Mouse (Mus musculus) embryonic fibroblast, embryonic 13.5 days (primary cell): Measurements from ENCODE around the gene Rad51b. TPM values are rescaled to one million over a fixed set of nuclear protein-coding genes. Genes with fewer than 3 reads are reported as not detected.

ENCODE experiments used
- H3K27ac ChIP-seq: 2 replicates; pipeline ENCODE4 v1.5.1; 2012; ENCODE audit warnings: low read length, control low read depth, inconsistent platforms; ENCODE audit not compliant: insufficient read depth
- H3K4me1 ChIP-seq: 2 replicates; pipeline ENCODE4 v1.6.1; 2011; ENCODE audit warnings: low read length; ENCODE audit not compliant: control insufficient read depth, insufficient read depth
- H3K4me3 ChIP-seq: 2 replicates; pipeline ENCODE4 v1.5.1; 2011; ENCODE audit warnings: mild to moderate bottlenecking, control low read depth, low read length; ENCODE audit not compliant: insufficient read depth
- CTCF ChIP-seq: IDR thresholded peaks from 2 replicates; pipeline ENCODE4 v1.5.1; 2011; ENCODE audit warnings: mild to moderate bottlenecking, control low read depth, low read length, moderate library complexity, borderline replicate concordance; ENCODE audit not compliant: insufficient read depth
- POLR2A ChIP-seq: IDR thresholded peaks from 2 replicates; pipeline ENCODE4 v1.6.1; 2011; ENCODE audit warnings: low read depth, mild to moderate bottlenecking, control low read depth, low read length, moderate library complexity
- polyA plus RNA-seq: library from polyadenylated mRNA; stranded (reverse); fragments of >200 nt; gene quantifications from 2 replicates; pipeline ENCODE4 v1.2.4, GENCODE M21; 2011; ENCODE audit warnings: low read depth; ENCODE audit not compliant: missing spikeins, insufficient read length

Rad51b gene
- polyA plus RNA-seq, 1 experiment: 4.0 TPM

- Histone ChIP-seq H3K4me3 (no peak overlapping the region), H3K27ac (no peak overlapping the region), H3K4me1 (peaks cover 3% of the 10 kb centered on the region; the same call in 1 of the 2 replicates)
- TF ChIP-seq POLR2A: no peak
- TF ChIP-seq CTCF: no peak
Observed at GRCm38 (mm10) chr12:79368818-79369217, 71.7 kb downstream of the Rad51b start.

- no peak overlapping the region for H3K27ac ChIP-seq
- H3K4me1 ChIP-seq: peaks cover 3% of the 10 kb centered on the region; the same call in 1 of the 2 replicates
- TF ChIP-seq CTCF (no peak), POLR2A (no peak)
- H3K4me3 ChIP-seq: no peak overlapping the region
Observed at GRCm38 (mm10) chr12:79369512-79370165, 72.6 kb downstream of the Rad51b start.

GRCm38 (mm10) chr12:79372697-79373096 is 75.6 kb downstream of the Rad51b start:
- Histone ChIP-seq H3K4me1 (peaks cover 3% of the 10 kb centered on the region; the same call in 1 of the 2 replicates), H3K4me3 (no peak overlapping the region), H3K27ac (no peak overlapping the region)
- TF ChIP-seq POLR2A: no peak
- no peak for TF ChIP-seq CTCF

- TF ChIP-seq POLR2A (no peak), CTCF (no peak)
- Histone ChIP-seq H3K4me1 (peaks cover 4% of the 10 kb centered on the region; the same call in 1 of the 2 replicates), H3K27ac (no peak overlapping the region), H3K4me3 (no peak overlapping the region)
Observed at GRCm38 (mm10) chr12:79377378-79377777, 80.3 kb downstream of the Rad51b start.

- TF ChIP-seq CTCF: no peak
- no peak for TF ChIP-seq POLR2A
- no peak overlapping the region for H3K4me3 ChIP-seq
- no peak overlapping the region for H3K27ac ChIP-seq
- H3K4me1 ChIP-seq: peaks cover 3% of the 10 kb centered on the region; the same call in 1 of the 2 replicates
Observed at GRCm38 (mm10) chr12:79377861-79378260, 80.8 kb downstream of the Rad51b start.

GRCm38 (mm10) chr12:79380190-79380589 is 83.1 kb downstream of the Rad51b start:
- Histone ChIP-seq H3K4me3 (no peak overlapping the region), H3K4me1 (peaks cover 3% of the 10 kb centered on the region; the same call in 1 of the 2 replicates), H3K27ac (no peak overlapping the region)
- TF ChIP-seq POLR2A (no peak), CTCF (no peak)

GRCm38 (mm10) chr12:79381489-79381888 is 84.4 kb downstream of the Rad51b start:
- Histone ChIP-seq H3K4me1 (peaks cover 3% of the 10 kb centered on the region; the same call in 1 of the 2 replicates), H3K27ac (no peak overlapping the region), H3K4me3 (no peak overlapping the region)
- TF ChIP-seq CTCF (no peak), POLR2A (no peak)

GRCm38 (mm10) chr12:79382416-79382815 is 85.3 kb downstream of the Rad51b start:
- peaks cover 7% of the 10 kb centered on the region for H3K4me1 ChIP-seq
- H3K4me3 ChIP-seq: no peak overlapping the region
- H3K27ac ChIP-seq: no peak overlapping the region
- TF ChIP-seq CTCF (no peak), POLR2A (no peak)

GRCm38 (mm10) chr12:79383583-79383982 is 86.5 kb downstream of the Rad51b start:
- no peak overlapping the region; the same call in 1 of the 2 replicates for H3K4me3 ChIP-seq
- H3K4me1 ChIP-seq: peaks cover 10% of the 10 kb centered on the region
- peak overlapping the region; percentile 76 for H3K27ac ChIP-seq
- TF ChIP-seq CTCF (no peak), POLR2A (peak; percentile 43; the same call in 1 of the 2 replicates)

GRCm38 (mm10) chr12:79384787-79385186 is 87.7 kb downstream of the Rad51b start:
- Histone ChIP-seq H3K27ac (0 out of 2 replicates have a peak overlapping the region, but pooled peaks have one; percentile 12), H3K4me3 (no peak overlapping the region), H3K4me1 (peaks cover 10% of the 10 kb centered on the region)
- TF ChIP-seq CTCF: no peak
- TF ChIP-seq POLR2A: no peak
